Mouse (Mus musculus) E14TG2a.4 (cell line): ENCODE measurements around the gene Kcmf1.
A peak's percentile ranks its signal among the peaks of the same experiment; 100 is the strongest.

Source experiments
- H3K27me3 ChIP-seq: 2 replicates; pipeline ENCODE4 v1.6.1; 2014; ENCODE audit warnings: low read length, control low read depth; ENCODE audit not compliant: insufficient read depth
- H3K36me3 ChIP-seq: 2 replicates; pipeline ENCODE4 v1.6.1; 2014; ENCODE audit warnings: low read length, control low read depth; ENCODE audit not compliant: insufficient read depth
- H3K4me1 ChIP-seq: replicated peaks from 2 replicates; pipeline ENCODE4 v1.6.1; 2014; ENCODE audit warnings: low read depth, low read length, control low read depth
- H3K4me3 ChIP-seq: replicated peaks from 2 replicates; pipeline ENCODE4 v1.5.1; 2014; ENCODE audit warnings: mild to moderate bottlenecking, low read length
- H3K9me3 ChIP-seq: 2 replicates; pipeline ENCODE4 v1.6.1; 2014; ENCODE audit warnings: low read length, control low read depth
- CTCF ChIP-seq: conservative IDR thresholded peaks from 2 replicates; pipeline ENCODE4 v1.5.1; 2014; ENCODE audit warnings: low read length
- NANOG ChIP-seq: IDR thresholded peaks from 2 replicates; pipeline ENCODE4 v1.6.1; 2014; ENCODE audit warnings: borderline replicate concordance, low read length, mixed read lengths
- POU5F1 ChIP-seq: IDR thresholded peaks from 2 replicates; pipeline ENCODE4 v1.6.1; 2014; ENCODE audit warnings: low read length, borderline replicate concordance

Gene Kcmf1

DNA sequence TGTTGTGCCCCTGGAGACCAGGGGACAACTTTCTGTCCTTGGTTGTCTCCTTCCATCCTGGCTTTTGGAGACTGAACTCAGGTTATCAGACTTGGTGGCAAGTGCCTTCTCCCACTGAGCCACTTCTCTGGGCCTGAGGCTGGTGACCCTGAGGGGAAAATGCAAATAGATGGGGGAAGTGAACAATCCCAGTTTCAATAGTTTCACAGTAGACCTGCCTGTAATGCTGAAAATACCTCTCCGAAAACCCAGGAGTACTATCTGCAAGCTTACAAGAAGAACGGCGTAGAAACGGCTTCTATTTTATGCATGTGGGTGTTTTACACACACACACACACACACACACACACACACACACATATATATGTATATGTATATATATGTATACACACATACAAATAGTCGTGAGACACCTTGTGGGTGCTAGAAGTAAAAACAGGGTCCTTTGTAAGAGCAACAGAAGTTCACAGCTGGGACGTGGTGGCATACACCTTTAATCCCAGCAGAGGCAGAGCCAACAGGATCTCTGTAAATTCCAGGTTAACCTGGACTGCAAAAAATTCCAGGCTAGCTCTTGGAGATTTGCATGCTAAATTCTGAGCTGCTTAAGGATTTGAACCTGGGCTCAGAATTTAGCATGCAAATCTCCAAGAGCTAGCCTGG is 14.4 kb upstream of the Kcmf1 start:
- no peaks in the 10 kb centered on the region for H3K36me3 ChIP-seq
- no peaks in the 10 kb centered on the region for H3K9me3 ChIP-seq
- no peaks in the 10 kb centered on the region for H3K27me3 ChIP-seq
- no peak for TF ChIP-seq POU5F1
- TF ChIP-seq CTCF = no peak
- TF ChIP-seq NANOG = no peak
- peaks cover 62% of the 10 kb centered on the region for H3K4me1 ChIP-seq
- no peak overlapping the region for H3K4me3 ChIP-seq

DNA sequence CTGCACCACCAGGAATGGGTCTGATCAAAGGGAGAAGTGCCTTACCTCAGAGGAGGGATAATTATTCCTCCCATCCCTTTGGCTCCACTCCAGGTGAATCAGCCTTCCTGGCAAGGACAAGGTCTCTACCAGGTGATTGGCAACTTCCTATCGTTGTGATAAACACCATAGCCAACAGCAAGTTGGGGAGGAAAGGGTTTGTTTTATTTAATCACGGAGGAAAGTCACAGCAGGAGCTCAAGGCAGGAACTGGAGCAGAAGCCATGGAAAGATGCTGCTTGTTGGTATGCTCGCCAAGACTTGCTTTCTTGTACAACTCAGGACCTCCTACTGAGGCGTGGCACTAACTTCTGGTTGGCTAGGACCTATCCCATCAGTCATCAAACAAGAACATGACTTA is 11.5 kb upstream of the Kcmf1 start:
- TF ChIP-seq POU5F1 = no peak
- TF ChIP-seq NANOG = no peak
- TF ChIP-seq CTCF = no peak
- no peak overlapping the region for H3K4me3 ChIP-seq
- peaks cover 34% of the 10 kb centered on the region for H3K4me1 ChIP-seq
- no peaks in the 10 kb centered on the region for H3K36me3 ChIP-seq
- peaks cover 9% of the 10 kb centered on the region; the same call in 1 of the 2 replicates for H3K27me3 ChIP-seq
- no peaks in the 10 kb centered on the region for H3K9me3 ChIP-seq

DNA sequence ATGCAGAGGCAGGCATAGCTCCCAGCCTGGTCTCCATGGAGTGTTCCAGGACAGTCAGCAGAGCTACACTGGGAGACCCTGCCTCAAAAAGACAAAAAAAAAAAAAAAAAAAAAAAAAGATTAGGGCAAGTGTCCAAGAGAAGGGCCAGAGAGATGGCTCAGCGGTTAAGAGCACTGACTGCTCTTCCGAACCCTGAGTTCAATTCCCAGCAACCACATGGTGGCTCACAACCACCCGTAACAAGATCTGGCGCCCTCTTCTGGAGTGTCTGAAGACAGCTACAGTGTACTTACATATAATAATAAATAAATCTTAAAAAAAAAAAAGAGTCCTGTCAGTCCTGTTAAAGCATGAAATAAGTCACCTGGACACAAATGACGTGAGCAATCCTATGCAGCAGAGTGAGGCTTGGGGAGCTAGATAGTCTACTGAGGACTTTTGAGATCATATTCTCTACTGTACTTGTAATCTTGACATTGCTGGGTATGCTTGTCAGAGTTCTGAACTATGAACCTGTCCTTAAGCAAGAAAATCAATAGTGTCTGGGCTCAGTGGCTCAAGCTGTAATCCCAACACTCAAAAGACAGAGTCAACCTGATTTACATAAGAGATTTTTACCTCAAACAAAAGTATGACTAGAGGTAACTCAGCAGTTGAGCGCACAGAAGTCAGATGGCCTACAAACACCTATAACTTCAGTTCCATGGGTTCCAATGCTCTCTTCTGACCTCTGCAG is 2.6 kb upstream of the Kcmf1 start:
- Histone ChIP-seq H3K4me1 (peaks cover 48% of the 10 kb centered on the region), H3K27me3 (peaks cover under 1% of the 10 kb centered on the region; the same call in 1 of the 2 replicates), H3K36me3 (no peaks in the 10 kb centered on the region), H3K9me3 (no peaks in the 10 kb centered on the region), H3K4me3 (peak overlapping the region; percentile 91)
- TF ChIP-seq CTCF (peak; percentile 41), NANOG (no peak), POU5F1 (no peak)

DNA sequence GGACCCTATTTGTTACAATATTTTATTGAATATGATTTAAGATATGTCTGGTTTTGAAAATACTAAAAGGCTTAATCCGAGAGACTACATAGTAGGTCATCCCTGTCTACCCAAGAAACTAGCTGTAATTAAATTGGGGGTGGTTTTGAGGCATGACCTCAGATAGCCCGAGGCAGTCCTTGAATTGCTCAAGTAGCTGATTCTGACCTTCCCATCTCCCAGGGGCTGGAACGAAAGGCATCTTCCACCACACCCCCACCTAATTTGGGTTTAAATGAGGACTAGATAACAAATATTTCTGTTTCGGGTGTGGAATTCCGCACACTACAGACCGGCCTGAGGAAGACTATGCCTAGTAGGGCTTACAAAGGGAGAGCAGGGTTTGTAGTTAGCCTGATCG is 1.2 kb upstream of the Kcmf1 start:
- peak; percentile 15; the same call in 1 of the 2 replicates for TF ChIP-seq NANOG
- no peak for TF ChIP-seq POU5F1
- H3K4me1 ChIP-seq = peaks cover 62% of the 10 kb centered on the region

DNA sequence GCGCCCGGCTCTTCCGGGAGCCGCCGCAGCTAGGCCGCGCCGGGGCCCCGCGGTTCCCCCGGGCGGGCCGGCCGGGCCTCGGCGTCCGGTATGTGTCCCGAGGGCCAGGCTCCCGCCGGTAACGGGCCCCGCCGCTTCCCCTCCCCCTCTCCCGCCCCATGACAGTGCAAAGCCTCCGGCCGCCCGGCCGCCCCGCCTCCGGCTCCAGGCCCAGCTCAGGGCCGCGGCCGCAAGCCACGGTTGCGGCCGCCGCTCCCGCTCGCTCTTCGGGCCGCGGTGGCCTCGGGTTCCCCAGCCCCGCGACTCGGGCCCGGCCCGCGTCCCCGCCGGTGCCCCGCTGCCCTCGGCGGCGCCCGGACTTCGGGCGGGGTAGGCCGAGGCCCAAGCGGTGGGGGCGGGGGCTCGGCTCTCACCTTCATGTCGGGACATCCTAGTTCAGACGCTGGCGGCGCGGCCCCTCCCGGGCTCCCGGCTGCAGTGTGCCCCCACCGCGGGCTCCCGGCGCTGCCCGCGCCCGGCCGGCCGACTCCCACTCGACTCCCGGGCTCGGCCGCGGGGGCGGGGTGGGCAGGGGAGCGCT is 488 bp downstream of the Kcmf1 start:
- H3K27me3 ChIP-seq = no peaks in the 10 kb centered on the region
- H3K4me3 ChIP-seq = peak overlapping the region; percentile 91
- peaks cover 26% of the 10 kb centered on the region for H3K36me3 ChIP-seq
- peaks cover 71% of the 10 kb centered on the region for H3K4me1 ChIP-seq
- H3K9me3 ChIP-seq = no peaks in the 10 kb centered on the region
- TF ChIP-seq POU5F1 = no peak
- TF ChIP-seq CTCF = no peak
- no peak for TF ChIP-seq NANOG

More for the DNA sequence above, 1.2 kb upstream of the Kcmf1 start:
- Histone ChIP-seq H3K27me3 (no peaks in the 10 kb centered on the region), H3K4me3 (peak overlapping the region; percentile 91), H3K9me3 (no peaks in the 10 kb centered on the region), H3K36me3 (peaks cover 10% of the 10 kb centered on the region)

DNA sequence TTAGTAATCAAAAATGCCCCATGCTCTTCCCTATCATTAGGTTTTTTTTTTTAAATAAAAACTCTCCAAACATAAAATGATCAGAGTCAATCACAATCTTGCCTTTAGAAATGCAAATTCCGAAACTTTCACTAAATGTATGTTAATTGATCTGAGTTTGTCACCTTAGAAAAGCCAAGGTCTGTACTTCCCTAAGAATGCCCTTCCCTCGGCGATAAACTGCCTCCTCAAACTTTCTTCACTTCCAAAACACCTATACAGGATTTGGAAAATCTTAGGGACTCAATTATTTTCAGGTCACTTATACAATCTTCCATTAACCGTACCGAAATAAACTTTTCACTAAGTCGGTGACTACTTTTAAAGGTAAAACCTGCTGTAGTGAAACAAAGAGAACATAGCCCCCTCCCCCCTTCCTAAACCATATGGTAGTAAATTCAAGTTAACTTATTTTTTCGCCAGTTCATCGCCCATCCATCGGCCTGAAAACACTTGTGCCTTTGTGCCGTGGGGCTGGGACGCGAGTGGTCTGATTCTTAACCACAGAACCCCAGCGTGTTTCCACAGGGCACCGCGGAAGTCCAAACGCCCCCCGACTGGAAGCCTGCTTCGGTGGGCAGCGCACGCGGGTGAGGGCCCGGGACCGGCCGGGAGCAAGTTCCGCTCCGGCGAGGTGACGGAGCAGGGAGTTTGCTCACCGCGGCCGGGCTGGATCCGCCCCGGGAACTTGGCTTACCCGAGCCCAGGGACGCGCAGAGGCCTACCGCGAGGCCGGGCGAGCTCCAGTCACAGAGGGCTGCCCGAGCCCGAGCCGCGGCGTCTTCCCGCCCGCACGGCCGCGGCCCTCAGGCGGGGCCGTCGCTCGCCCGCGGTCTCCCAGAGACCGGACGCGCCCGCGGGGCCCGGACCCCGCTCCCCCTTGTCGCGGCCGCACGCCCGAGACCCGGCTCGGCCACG is 1.3 kb downstream of the Kcmf1 start:
- Histone ChIP-seq H3K9me3 (no peaks in the 10 kb centered on the region), H3K4me3 (peak overlapping the region; percentile 91), H3K4me1 (peaks cover 71% of the 10 kb centered on the region), H3K27me3 (no peaks in the 10 kb centered on the region), H3K36me3 (peaks cover 33% of the 10 kb centered on the region)
- peak; percentile 39; the same call in 1 of the 2 replicates for TF ChIP-seq NANOG
- TF ChIP-seq POU5F1 = no peak; the same call in 1 of the 2 replicates

DNA sequence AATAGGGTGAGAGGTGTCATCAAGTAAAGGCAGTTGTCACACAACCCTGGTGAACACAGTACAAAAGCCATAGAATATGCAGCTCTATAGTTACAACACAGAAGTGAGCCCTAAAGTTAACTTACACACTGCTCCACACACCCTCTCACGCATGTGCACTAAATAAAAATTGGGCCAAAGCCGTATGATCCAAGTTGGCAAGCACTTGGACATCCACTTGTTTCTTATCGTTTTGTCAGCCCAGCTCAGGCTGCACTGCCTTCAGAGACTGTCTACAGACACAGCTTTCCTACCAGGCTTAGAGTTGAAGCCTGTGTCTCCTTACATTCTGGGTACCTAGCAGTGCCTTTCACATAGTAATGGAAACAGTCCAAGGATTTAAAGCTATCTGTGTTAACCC is 4.8 kb downstream of the Kcmf1 start:
- Histone ChIP-seq H3K9me3 (no peaks in the 10 kb centered on the region), H3K27me3 (no peaks in the 10 kb centered on the region)

DNA sequence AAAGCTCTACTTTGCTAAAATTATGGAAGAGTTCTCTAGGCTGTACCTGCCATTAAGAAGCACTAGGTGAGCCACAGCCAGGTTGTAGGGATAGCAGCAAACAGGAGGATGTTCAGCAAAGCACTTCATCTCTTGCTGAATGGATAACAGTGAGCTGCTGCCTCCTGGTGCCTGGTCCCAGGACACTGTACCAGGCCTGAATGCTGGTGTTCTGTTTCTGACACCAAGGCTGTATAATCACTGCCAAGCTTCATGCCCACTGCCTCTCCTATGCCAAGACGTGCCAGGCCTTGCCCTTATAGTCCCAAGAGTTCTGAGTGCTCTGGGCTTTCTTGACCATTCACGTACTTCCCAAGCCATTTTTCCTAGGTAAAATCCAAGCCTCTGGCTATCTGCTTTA is 8.5 kb downstream of the Kcmf1 start:
- TF ChIP-seq NANOG = no peak
- no peak for TF ChIP-seq POU5F1
- no peak for TF ChIP-seq CTCF
- H3K4me3 ChIP-seq = no peak overlapping the region
- H3K9me3 ChIP-seq = no peaks in the 10 kb centered on the region
- H3K27me3 ChIP-seq = no peaks in the 10 kb centered on the region
- H3K36me3 ChIP-seq = peaks cover 59% of the 10 kb centered on the region
- H3K4me1 ChIP-seq = peaks cover 91% of the 10 kb centered on the region

More for the DNA sequence above, 4.8 kb downstream of the Kcmf1 start:
- peaks cover 41% of the 10 kb centered on the region for H3K36me3 ChIP-seq
- H3K4me1 ChIP-seq = peaks cover 75% of the 10 kb centered on the region
- TF ChIP-seq POU5F1 (no peak), CTCF (no peak), NANOG (no peak)
- no peak overlapping the region for H3K4me3 ChIP-seq
